Mouse (Mus musculus) liver, embryonic 11.5 days (tissue): ENCODE results near the gene Whamm. TPM values are rescaled to one million over a fixed set of nuclear protein-coding genes. Genes with fewer than 3 reads are reported as not detected.
A peak's percentile ranks its signal among the peaks of the same experiment; 100 is the strongest.

Source experiments
- ATAC-seq: fragments of 200-750 bp; cut with Nextera tagmentation; replicated peaks from 2 replicates; pipeline ENCODE4 v1.8.0; 2017; ENCODE audit warnings: moderate number of reproducible peaks, mild to moderate bottlenecking, moderate TSS enrichment, moderate library complexity; ENCODE audit not compliant: low FRiP score
- DNase-seq: peaks from one replicate; pipeline ENCODE4 v3.0.0-alpha.2; 2017; ENCODE audit warnings: low spot score
- H3K27ac ChIP-seq: fragments of 300-500 bp; sonication (generic); 2 replicates; pipeline ENCODE4 v1.5.1; 2014; ENCODE audit warnings: mild to moderate bottlenecking, low read depth, low read length, control low read depth
- H3K27me3 ChIP-seq: fragments of 300-500 bp; sonication (generic); replicated peaks from 2 replicates; pipeline ENCODE4 v1.6.1; 2014; ENCODE audit warnings: low read length, mixed read lengths; ENCODE audit not compliant: control insufficient read depth, insufficient read depth
- H3K36me3 ChIP-seq: fragments of 300-500 bp; sonication (generic); 2 replicates; pipeline ENCODE4 v1.6.1; 2014; ENCODE audit warnings: mild to moderate bottlenecking, low read length, moderate library complexity, mixed read lengths; ENCODE audit not compliant: control insufficient read depth, insufficient read depth
- H3K4me1 ChIP-seq: fragments of 300-500 bp; sonication (generic); replicated peaks from 2 replicates; pipeline ENCODE4 v1.6.1; 2014; ENCODE audit warnings: low read length, mixed read lengths; ENCODE audit not compliant: control insufficient read depth, insufficient read depth
- H3K4me2 ChIP-seq: fragments of 300-500 bp; sonication (generic); 2 replicates; pipeline ENCODE4 v1.6.1; 2014; ENCODE audit warnings: mild to moderate bottlenecking, control low read depth, moderate library complexity
- H3K4me3 ChIP-seq: fragments of 300-500 bp; sonication (generic); 2 replicates; pipeline ENCODE4 v1.5.1; 2014; ENCODE audit warnings: low read depth, low read length, control low read depth
- H3K9ac ChIP-seq: fragments of 300-500 bp; sonication (generic); 2 replicates; pipeline ENCODE4 v1.6.1; 2014; ENCODE audit warnings: low read depth, low read length, control low read depth
- H3K9me3 ChIP-seq: fragments of 300-500 bp; sonication (generic); 2 replicates; pipeline ENCODE4 v1.6.1; 2016; ENCODE audit warnings: low read length, inconsistent platforms, mixed read lengths; ENCODE audit not compliant: control insufficient read depth
- WGBS: fragments of 180-500 bp; shearing (Covaris S2); extraction: QIAGEN DNeasy Blood & Tissue Kit; methylation state at CpG from one replicate; pipeline ENCODE4 v1.1.7; 2014; 5-methylcytosine and 5-hydroxymethylcytosine counted together
- polyA plus RNA-seq: library from polyadenylated mRNA; unstranded; fragments of >200 nt; fragmentation: Nextera tagmentation; extraction: Ambion mirVana; gene quantifications from 2 replicates; pipeline ENCODE4 v1.2.1, GENCODE M21; 2014

The Whamm gene
- polyA plus RNA-seq, 1 experiment from 2014 or later, result 10.5 TPM

- 50% methylated on average over 1 of the region's 1 CpGs for WGBS
- DNase-seq, result no peak
- no peak for ATAC-seq
- no peak overlapping the region for H3K27ac ChIP-seq
- H3K27me3 ChIP-seq, result no peaks in the 10 kb centered on the region; the same call in 1 of the 2 replicates
- H3K4me1 ChIP-seq, result no peaks in the 10 kb centered on the region
- no peaks in the 10 kb centered on the region for H3K36me3 ChIP-seq
- no peak overlapping the region for H3K9ac ChIP-seq
- no peak overlapping the region for H3K4me3 ChIP-seq
- H3K4me2 ChIP-seq, result no peak overlapping the region
- H3K9me3 ChIP-seq, result no peaks in the 10 kb centered on the region
Measured at GRCm38 (mm10) chr7:81540999-81541398, 30.1 kb upstream of the Whamm start.

GRCm38 (mm10) chr7:81541924-81542524 is 29.0 kb upstream of the Whamm start:
- no peak for DNase-seq
- Histone ChIP-seq H3K9ac (no peak overlapping the region), H3K36me3 (no peaks in the 10 kb centered on the region), H3K9me3 (no peaks in the 10 kb centered on the region), H3K27me3 (no peaks in the 10 kb centered on the region; the same call in 1 of the 2 replicates), H3K4me2 (no peak overlapping the region), H3K4me3 (no peak overlapping the region), H3K27ac (no peak overlapping the region), H3K4me1 (no peaks in the 10 kb centered on the region)
- no peak for ATAC-seq
- 77% methylated on average over 7 of the region's 7 CpGs for WGBS

- Histone ChIP-seq H3K27ac (no peak overlapping the region), H3K4me3 (no peak overlapping the region), H3K9me3 (no peaks in the 10 kb centered on the region), H3K36me3 (no peaks in the 10 kb centered on the region), H3K27me3 (no peaks in the 10 kb centered on the region; the same call in 1 of the 2 replicates), H3K4me2 (no peak overlapping the region), H3K9ac (no peak overlapping the region), H3K4me1 (no peaks in the 10 kb centered on the region)
- 75% methylated on average over 8 of the region's 8 CpGs for WGBS
- DNase-seq (no peak), ATAC-seq (no peak)
Measured at GRCm38 (mm10) chr7:81542934-81543333, 28.1 kb upstream of the Whamm start.

- no peak overlapping the region for H3K9ac ChIP-seq
- no peak overlapping the region for H3K4me2 ChIP-seq
- no peaks in the 10 kb centered on the region for H3K36me3 ChIP-seq
- no peaks in the 10 kb centered on the region for H3K4me1 ChIP-seq
- ATAC-seq (no peak), DNase-seq (no peak)
- no peaks in the 10 kb centered on the region for H3K27me3 ChIP-seq
- H3K4me3 ChIP-seq, result no peak overlapping the region
- no peaks in the 10 kb centered on the region for H3K9me3 ChIP-seq
- H3K27ac ChIP-seq, result no peak overlapping the region
- 70% methylated on average over 11 of the region's 11 CpGs for WGBS
Measured at GRCm38 (mm10) chr7:81548864-81549263, 22.2 kb upstream of the Whamm start.

- Histone ChIP-seq H3K36me3 (no peaks in the 10 kb centered on the region), H3K4me1 (no peaks in the 10 kb centered on the region), H3K4me3 (no peak overlapping the region), H3K27me3 (no peaks in the 10 kb centered on the region), H3K27ac (no peak overlapping the region), H3K4me2 (no peak overlapping the region), H3K9ac (no peak overlapping the region), H3K9me3 (no peaks in the 10 kb centered on the region)
- DNase-seq (no peak), ATAC-seq (no peak)
- WGBS, result 58% methylated on average over 4 of the region's 4 CpGs
Measured at GRCm38 (mm10) chr7:81553589-81553988, 17.5 kb upstream of the Whamm start.

- no peak overlapping the region for H3K27ac ChIP-seq
- DNase-seq (peak; percentile 39), ATAC-seq (no peak)
- H3K4me1 ChIP-seq, result no peaks in the 10 kb centered on the region
- no peak overlapping the region for H3K9ac ChIP-seq
- 66% methylated on average over 2 of the region's 2 CpGs for WGBS
- no peak overlapping the region for H3K4me3 ChIP-seq
- no peaks in the 10 kb centered on the region for H3K36me3 ChIP-seq
- H3K4me2 ChIP-seq, result no peak overlapping the region
- H3K9me3 ChIP-seq, result no peaks in the 10 kb centered on the region
- H3K27me3 ChIP-seq, result no peaks in the 10 kb centered on the region
Measured at GRCm38 (mm10) chr7:81554369-81554768, 16.7 kb upstream of the Whamm start.

DNA sequence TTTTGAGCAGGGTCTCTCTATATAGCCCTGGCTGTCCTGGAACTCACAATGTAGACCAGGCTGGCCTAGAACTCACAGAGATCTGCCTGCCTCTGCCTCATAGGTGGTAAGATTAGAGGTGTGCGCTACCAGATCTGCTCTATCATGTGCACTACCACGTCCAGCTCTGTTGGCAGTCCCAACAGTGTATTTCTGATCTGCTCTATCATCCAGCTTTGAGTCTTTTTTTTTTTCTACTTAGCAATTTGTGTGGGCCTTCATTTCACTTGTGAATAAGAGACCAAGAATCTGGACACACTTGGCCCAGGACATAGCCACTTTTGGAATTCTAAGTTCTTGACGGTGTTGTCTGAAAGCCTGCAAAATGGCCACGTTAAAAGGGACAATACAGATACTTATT is 14.2 kb upstream of the Whamm start:
- H3K4me2 ChIP-seq, result no peak overlapping the region
- no peaks in the 10 kb centered on the region for H3K4me1 ChIP-seq
- H3K27ac ChIP-seq, result no peak overlapping the region
- ATAC-seq, result no peak
- H3K9ac ChIP-seq, result no peak overlapping the region
- DNase-seq, result no peak
- H3K4me3 ChIP-seq, result no peak overlapping the region
- WGBS, result 87% methylated on average over 4 of the region's 4 CpGs
- no peaks in the 10 kb centered on the region for H3K9me3 ChIP-seq
- no peaks in the 10 kb centered on the region for H3K27me3 ChIP-seq
- H3K36me3 ChIP-seq, result no peaks in the 10 kb centered on the region

GRCm38 (mm10) chr7:81557252-81557984 is 13.6 kb upstream of the Whamm start:
- Histone ChIP-seq H3K9me3 (no peaks in the 10 kb centered on the region), H3K4me2 (no peak overlapping the region), H3K4me1 (no peaks in the 10 kb centered on the region), H3K27ac (no peak overlapping the region), H3K27me3 (no peaks in the 10 kb centered on the region), H3K9ac (no peak overlapping the region), H3K36me3 (no peaks in the 10 kb centered on the region), H3K4me3 (no peak overlapping the region)
- ATAC-seq (no peak), DNase-seq (no peak)
- 73% methylated on average over 7 of the region's 7 CpGs for WGBS

- Histone ChIP-seq H3K9me3 (no peaks in the 10 kb centered on the region), H3K9ac (no peak overlapping the region), H3K4me2 (no peak overlapping the region), H3K36me3 (no peaks in the 10 kb centered on the region), H3K4me3 (no peak overlapping the region), H3K4me1 (no peaks in the 10 kb centered on the region), H3K27me3 (no peaks in the 10 kb centered on the region), H3K27ac (no peak overlapping the region)
- DNase-seq, result no peak
- no peak for ATAC-seq
- WGBS, result 60% methylated on average over 4 of the region's 4 CpGs
Measured at GRCm38 (mm10) chr7:81557985-81558360, 13.1 kb upstream of the Whamm start.
